Mouse (Mus musculus) neutrophil, adult 5-6 weeks (primary cell): Measurements from ENCODE around the gene Tgfa. TPM values are rescaled to one million over a fixed set of nuclear protein-coding genes. Genes with fewer than 3 reads are reported as not detected.

Source experiments
- ATAC-seq: fragments of 151-379, 151-347 bp; 2 replicates; pipeline ENCODE4 v1.8.0; 2017; ENCODE audit warnings: mild to moderate bottlenecking, moderate TSS enrichment; ENCODE audit not compliant: insufficient number of reproducible peaks, poor library complexity, low FRiP score, severe bottlenecking; ENCODE audit errors: extremely low read depth
- total RNA-seq: library from RNA; stranded (forward); fragments of 200-1000 nt; gene quantifications from 2 replicates; pipeline ENCODE4 v1.2.3, GENCODE M21; 2017

Gene Tgfa
- total RNA-seq, 1 experiment from 2014 or later = 1.3 TPM

DNA sequence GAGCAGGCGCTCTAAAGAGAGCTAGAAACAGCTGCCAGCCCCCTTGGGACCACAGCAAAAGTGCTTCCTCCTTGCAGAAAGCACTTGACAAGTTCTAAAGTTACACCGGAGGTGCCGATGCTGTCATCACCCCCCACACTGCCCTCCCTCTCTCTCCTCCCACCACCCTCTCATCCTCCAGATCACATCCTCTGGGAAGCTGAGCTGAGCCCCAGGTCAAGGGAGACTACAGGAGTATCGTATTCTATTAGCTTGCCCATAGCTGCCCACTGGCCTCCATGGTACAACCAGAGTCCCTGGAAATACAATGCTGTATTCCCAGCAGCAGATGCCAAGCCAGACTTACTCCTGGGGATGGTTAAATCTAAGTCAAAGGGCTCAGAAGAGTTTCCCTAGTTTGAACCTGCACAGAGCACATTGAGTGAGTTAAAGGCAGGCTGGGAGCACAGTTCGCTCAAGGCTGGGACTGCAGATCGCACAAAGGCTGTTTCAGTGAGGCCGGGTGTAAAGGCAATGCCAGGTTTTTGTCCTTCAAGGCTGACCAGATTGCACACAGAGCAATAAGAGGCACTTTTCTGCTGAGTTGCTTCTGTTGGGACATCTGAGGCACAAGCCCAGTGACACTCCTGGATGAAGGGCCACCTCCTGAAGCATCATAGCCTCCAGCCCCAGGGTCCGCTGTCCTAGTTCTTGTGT lies 75.5 kb downstream of the Tgfa start:
- no peak for ATAC-seq

DNA sequence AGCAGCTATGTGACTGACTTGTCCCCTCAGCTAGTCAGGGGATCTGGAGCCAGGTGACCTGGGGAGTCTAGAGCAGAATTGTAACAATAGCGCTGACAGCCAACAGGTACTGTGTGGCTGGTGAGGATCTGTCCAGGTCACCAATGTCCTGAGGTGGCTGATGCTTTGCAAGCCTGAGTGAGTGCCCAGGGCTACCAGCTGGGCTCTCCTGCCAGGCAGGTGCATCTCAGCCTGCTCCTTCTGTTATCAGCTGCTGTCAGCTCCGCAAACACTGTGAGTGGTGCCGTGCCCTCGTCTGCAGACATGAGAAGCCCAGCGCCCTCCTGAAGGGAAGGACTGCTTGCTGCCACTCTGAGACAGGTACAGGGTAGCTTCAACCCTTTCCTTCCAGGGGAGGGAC lies 76.1 kb downstream of the Tgfa start:
- ATAC-seq = no peak

DNA sequence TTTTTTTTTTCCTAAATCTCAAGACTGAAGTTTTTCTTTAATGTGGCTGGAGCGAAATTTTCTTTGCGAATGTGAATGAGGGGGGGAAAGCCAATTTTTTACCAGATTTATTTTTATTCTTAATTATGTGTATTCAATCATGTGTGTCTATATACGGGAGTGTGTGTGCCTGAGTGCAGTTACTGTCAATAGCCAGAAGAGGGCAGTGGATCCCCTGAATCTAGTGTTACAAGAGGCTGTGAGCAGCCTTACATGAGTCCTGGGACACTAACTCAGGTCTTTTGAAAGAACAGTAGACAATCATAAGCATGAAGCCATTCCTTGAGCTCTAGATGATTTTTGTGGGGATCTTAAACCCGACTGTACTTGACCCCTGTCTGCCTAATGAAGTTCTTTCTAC lies 80.7 kb downstream of the Tgfa start:
- no peak for ATAC-seq

DNA sequence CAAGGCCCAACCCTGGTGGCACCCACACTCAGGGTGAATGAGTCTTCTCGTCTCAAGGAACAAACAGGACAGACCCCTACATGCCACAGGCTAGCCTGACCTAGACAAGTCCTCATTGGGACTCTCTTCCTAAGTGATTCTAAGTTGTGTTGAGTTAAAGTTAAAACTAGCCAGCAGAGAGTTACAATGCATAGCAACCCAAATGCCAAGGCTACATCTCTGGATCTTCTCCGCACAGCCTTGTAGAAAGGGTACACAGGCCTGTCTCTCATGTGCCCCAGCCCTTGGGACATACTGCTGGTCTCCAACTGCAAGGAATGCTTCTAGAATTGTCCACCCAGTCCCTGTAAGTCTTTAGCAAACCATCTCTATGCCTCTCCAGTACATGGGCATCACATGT lies 81.8 kb downstream of the Tgfa start:
- ATAC-seq = no peak

DNA sequence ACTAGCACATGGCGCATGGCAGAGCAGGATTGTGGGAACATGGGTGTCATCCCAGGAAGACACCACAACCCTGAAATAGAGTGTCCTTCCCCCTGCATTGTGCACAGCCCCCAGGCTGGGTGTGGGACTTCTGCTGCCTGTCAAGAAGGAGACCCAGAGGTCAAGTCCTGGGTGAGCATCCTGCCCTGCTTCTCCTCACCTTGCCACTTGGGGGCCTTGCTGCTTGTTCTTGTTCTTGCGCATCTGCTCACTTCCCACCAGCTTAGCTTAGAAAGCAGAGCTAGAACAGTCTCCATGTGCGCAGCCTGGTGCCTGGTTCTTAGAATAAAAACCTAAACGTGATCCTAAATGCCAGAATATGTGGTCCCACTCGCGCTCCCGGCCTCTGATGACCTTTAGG lies 82.6 kb downstream of the Tgfa start:
- ATAC-seq = no peak

DNA sequence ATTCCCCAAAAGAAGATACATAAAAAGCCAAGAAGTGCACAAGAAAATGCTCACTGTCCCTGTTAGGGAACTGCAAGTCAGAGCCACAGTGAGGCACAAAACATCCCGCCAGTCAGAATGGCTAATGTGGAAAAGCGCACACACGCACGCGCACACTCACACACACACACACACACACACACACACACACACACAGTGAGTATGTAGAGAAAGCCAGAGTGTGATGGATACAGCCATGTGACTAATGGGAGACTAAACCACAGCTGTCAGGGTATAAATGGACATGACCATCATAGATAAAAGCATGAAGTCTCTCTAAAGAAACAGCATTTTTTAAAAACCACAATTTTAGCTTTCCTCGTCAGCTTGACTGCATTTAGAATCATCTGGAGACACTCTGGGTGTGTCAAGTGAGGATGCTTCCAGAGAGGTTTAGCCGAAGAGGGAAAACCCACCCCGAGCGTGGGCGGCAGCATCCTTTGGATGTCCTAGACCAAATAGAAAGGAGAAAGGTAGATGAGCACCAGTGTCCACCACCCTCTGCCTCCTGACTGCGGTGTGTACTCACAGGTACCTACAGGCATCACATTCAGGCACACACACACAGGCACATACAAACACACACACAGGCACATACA lies 86.7 kb downstream of the Tgfa start:
- ATAC-seq = no peak

DNA sequence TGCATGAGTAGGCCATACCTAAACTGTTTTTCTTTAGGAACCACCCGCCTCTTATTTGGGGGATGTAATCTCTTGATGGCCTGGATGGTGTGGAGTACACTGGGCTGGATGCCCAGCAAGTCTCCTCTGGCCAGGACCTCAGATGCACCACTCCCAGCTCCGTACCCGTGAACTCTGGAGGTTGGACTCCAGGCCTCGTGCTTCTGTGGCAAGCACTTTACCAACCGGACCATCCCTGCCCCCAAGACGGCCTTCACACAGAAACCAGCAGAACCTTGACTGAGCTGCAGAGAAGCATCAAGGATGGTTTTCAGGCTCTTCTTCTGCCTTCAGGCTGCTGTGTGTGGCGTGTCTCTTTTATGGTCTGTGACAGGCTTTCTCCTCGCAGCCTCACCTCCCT lies 98.3 kb downstream of the Tgfa start:
- no peak for ATAC-seq

DNA sequence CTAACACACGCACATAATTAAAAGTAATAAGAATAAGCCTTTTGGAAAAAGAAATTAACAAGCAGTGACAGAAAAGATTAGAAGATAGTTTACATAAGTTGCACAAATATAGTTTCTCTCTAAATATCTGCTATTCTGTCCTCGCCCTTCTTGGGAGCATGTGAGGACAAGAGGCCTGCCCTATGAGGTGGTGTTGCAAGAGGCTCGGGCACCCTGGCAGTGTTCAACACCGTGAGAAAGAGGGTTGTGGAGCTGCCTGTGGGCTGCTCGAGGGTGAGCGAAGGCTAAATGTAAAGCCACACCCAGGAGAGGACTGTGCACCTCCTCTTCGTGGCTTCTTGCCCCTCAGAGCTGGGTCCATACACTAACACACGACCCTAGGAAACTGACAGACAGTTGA lies 100.4 kb downstream of the Tgfa start:
- ATAC-seq = no peak

DNA sequence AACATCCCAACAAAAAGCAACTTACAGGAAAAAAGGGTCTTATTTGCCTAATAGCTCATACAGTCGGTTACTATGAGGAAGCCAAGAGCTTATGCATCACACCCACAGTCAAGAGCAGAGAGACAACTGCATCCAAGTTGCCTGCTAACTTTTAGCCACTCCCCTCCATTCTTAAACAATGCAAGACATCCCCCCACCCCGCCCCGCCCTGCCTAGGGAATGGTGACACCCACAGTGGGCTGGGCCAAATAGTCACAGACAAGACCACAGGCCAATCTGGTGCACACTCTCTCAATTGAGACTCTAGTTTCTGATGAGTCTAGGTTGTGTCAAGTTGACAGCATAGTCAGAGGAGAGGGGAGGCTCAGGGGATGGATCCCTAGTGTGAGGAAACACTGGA lies 101.1 kb downstream of the Tgfa start:
- ATAC-seq = no peak

DNA sequence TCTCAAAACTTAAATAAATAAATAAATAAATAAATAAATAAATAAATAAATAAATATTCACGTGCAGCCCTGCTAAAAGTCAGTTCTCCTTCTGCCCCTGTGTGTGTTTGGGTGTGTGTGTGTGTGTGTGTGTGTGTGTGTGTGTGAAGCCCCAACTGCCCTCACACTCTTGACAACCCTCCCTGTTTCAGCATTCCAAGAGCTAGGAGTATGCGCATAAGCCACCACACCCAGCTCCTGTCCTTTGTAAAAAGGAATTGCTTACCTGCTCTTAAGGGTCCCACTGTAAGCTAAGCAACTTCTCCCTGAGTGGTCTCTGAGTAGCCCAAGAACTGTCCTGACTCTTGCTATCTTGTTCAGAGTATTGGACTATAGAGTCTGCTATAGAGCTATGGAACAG lies 101.9 kb downstream of the Tgfa start:
- no peak for ATAC-seq

DNA sequence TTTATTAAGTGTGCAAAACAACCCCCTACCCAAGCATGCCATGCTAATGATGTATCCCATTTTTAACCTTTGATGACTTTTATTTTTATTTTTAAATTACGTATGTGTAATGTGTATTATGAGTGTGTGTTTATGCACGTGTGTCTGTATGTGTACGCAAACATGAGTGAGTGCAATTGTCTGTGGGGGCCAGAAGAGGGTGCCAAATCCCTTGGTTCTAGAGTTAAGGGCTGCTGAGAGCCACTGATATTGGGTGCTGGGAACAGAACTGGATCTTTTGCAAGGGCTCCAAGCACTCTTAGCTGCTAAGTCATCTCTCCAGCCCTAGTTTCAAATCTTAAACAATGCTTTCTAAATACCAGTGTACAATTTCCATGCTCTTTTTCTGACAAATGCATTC lies 103.9 kb downstream of the Tgfa start:
- no peak for ATAC-seq

DNA sequence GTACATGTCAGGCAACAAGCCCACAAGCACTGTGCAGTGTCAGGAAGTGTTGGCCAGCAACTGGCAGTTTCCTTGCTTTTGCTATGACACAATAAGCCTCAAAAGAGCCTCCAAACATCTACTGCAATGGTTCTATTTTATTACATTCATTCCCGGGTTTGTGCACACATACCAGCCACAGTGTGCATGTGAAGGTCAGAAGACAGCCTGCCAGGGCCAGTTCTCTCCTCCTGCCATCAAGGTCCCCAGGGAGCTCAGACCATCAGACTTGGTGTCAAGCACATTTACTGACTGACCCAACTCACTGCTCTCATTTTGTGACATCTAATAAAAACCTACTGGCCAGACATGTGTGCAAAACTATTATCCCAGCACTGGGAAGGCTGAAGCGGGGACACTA lies 104.4 kb downstream of the Tgfa start:
- no peak for ATAC-seq

DNA sequence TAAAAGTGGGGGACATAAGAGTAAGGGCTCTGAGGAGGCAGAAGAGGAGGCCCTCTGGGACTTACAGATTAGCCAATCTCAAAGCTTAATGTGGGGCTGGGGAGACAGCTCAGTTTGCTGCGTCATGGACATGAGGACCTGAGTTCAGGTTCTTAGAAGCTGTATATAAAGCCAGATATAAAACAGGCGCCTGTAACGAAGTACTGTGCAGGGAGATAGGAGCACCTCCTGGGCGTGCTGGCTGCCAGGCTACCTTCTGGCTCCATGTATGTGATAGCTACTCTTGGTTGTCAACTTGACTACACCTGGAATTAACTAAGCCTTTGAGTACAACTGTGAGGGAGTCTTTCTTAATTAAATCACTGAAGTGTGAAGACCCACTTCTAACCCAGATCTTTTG lies 110.7 kb downstream of the Tgfa start:
- no peak for ATAC-seq

DNA sequence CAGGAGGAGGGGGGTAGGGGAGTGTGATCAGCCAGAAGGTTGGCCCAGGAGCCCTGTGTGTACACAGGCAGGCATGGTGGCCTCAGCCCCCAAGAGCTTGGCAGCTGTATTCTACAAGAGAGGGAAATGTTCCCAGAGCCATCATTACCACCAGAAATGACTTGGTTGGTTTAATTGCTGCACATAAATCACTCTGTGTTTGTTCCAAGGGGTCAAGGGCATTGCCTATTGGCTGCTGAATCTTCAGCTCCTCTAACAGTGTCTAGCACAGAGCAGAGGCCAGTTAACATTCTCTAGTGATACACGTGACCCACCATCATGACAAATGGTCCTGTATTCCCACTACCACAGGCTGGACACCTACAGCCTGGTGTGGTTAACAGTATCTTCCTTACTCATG lies 119.0 kb downstream of the Tgfa start:
- ATAC-seq = no peak

DNA sequence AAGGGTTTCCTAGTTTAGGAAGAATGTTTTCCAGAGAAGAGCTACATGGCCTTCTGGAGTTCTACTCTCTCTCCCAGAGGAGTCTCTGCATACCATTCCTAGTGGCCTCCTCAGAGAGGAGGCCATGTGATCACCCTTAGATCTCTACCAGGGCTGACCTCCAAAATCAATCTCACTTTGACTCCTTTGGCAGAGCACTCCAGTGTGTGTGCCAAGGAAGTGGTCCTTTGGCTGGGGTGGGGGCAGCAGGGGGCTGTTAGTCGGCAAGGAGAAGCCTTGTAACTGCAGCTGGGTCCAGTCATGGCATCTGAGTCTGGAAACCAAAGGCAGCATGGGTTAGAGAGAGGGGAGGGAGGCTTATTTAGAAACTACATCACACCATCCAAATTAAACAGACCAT lies 122.0 kb downstream of the Tgfa start:
- no peak for ATAC-seq

DNA sequence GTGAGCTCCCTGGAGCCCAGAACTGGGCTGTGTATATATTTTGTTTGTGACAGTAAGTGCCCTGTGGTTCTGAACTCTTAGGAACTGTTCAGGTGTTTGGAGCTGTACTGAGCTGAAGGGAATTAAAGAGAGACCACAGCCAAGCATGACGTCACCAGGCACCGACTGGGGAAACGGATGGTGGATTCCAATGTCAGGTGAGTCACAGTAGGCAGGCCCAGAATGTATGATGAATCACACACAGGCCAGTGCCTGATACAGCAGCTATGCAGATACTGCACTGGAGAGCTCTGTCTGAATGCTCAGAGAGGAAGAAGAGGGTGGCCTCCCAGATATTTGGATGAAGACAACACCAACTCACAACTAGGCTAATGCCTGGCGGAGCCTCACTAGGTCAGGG lies 123.8 kb downstream of the Tgfa start:
- ATAC-seq = no peak

DNA sequence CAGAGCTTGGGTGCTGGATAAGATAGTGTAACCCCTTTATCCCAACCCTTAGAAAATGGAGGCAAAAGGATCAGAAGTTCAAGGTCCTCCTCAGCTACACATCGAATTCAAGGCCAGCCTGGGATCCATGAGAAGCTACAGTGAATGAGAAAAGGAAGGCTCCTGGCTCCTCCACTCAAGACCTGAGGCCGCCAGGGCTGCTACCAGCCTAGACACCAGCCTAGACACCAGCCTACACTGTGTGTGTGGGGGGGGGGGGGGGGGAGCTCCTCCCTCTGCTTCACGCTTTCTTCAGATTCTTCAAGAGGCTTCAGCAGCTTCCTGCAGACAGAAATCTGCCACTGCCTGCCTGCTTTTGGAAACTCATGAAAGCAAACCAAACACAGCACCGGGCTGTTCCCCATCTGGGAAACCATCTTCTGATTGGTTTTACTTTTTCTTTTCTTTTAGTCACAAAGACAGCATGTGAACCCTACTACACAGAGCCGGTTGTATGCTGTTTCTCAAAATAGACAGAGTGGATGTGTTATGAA lies 127.1 kb downstream of the Tgfa start:
- no peak for ATAC-seq

DNA sequence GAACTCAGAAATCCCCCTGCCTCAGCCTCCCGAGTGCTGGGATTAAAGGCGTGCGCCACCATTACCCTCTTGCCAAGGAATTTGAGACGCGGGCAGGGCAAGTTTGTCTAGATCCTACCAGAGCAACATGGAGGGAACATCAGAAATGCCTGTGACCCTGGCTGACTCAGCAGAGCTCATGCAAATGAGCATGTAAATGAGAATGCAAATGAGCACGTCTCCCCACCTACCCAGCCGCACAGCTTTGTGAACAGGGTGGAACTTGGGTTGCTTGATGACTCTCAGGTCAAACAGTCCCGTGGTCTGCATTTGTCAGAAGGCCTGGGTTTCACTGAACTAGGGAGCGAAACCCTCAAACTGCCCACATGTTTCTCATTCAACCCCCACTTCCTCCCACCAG lies 128.0 kb downstream of the Tgfa start:
- no peak for ATAC-seq

DNA sequence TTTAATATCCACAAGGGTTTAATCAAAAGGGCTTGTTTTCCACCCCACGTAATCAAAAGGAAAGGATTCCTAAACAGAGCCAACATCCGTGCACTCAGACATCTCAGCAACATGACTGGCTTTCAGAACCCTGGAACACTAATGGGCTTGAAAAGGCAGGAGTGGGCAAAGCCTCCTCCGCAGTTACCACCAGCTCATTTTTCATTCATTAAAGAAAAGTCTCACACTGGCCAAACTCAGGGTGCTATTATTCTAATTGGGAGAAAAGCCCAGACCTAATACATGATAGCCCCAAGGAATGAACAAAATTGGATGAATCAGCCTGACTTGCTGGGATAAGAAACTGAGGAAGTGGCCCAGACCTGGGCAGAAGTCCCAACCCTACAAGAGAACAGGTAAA lies 129.4 kb downstream of the Tgfa start:
- ATAC-seq = no peak
